Mouse (Mus musculus): ENCODE results near the gene Il17a.

DNA sequence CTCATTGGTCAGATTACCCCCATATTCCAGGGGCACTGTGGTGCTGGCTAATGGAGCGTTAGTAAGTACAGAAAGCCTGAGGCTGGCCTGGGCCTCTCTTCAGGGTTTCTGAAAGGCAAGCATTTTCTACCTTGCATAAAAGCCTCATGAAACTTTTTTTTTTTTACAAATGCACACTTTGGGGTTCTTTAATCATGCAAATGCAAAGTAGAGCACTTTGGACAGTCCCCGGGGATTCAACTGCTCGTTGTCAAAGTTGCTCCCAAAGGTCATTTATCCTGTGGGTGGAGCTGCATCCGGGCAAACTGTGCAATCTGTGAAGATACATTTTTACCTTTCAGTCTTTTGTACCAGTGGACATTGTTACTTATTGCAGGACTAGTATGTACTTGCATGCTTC is 30.7 kb downstream of the Il17a start:
- TF ChIP-seq CTCF (IDR thresholded peaks at IDR 0.05; ENCODE audit: extremely low read depth, insufficient read length, insufficient replicate concordance, low read depth, low read length) (no peak), POLR2A (IDR thresholded peaks at IDR 0.05; ENCODE audit: low read depth, low read length) (no peak)

Measured in small intestine, adult 2 months (tissue).